Mouse (Mus musculus): ENCODE results near the gene Slc16a5.

DNA sequence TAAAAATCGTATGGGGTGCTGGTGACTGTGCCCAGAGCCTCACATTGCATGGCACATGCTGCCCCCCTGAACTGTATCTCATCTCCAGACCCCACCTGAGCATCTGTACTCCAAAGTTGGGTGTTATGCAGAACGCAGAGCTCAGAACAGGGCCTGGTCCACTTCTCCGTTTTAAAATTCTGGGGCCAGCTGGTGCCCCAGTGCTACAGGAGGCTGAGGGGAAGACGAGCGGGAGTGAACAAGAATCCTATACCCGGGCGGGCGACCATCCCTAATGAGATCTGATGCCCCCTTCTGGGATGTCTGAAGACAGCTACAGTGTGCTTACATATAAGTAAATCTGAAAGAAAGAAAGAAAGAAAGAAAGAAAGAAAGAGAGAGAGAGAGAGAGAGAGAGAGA lies 1.3 kb upstream of the Slc16a5 start:
- TF ChIP-seq GATA1 (IDR thresholded peaks at IDR 0.05; ENCODE audit: borderline replicate concordance, low read length) (no peak), FLI1 (IDR thresholded peaks at IDR 0.05; ENCODE audit: low read length) (no peak)
